Mouse (Mus musculus) CD4-positive, CD25-positive, alpha-beta regulatory T cell, adult 2 months (primary cell): ENCODE measurements around the gene Pifo.
"Not testable (repeated sequence)": the region's sequence is repeated elsewhere in the genome, so short reads cannot be mapped to it uniquely, and the experiment has no call there.

Experiments
- DNase-seq: peaks from one replicate; pipeline ENCODE4 v3.0.0-alpha.2; 2012; ENCODE audit warnings: low read depth, low spot score

Gene Pifo

GRCm38 (mm10) chr3:106014546-106014945 lies at the start of gene Pifo:
Gene Pifo, minus strand, starts transcription at chr3:106014646.
- DNase-seq = no peak

- no peak for DNase-seq
Measured at GRCm38 (mm10) chr3:106057966-106058365, 43.5 kb upstream of the Pifo start.

DNA sequence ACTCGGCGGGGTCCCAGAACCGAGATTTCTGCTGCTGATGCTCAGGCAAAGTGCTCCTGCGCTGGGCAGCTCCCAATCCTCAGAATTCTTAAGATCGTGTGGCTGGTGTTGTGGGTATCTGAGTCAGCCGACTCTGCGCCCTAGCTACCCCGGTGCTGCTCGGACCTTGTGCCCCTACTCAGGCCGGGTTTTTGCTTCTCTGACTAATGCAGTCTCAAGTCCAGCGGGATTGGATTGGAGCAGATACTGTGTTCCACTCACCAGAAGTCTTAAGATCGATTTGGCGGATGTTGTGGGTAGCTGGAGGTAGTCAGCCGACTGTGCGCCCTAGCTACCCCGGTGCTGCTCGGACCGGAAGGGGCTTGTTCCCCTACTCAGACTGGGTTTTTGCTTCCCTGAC lies 37.5 kb upstream of the Pifo start:
- no peak for DNase-seq

- DNase-seq = no peak
Measured at GRCm38 (mm10) chr3:106040306-106040705, 25.9 kb upstream of the Pifo start.

GRCm38 (mm10) chr3:106032781-106033180 lies 18.3 kb upstream of the Pifo start, which contains the start of gene Chil5:
Gene Chil5, minus strand, starts transcription at chr3:106032814.
- DNase-seq = peak; percentile 42

DNA sequence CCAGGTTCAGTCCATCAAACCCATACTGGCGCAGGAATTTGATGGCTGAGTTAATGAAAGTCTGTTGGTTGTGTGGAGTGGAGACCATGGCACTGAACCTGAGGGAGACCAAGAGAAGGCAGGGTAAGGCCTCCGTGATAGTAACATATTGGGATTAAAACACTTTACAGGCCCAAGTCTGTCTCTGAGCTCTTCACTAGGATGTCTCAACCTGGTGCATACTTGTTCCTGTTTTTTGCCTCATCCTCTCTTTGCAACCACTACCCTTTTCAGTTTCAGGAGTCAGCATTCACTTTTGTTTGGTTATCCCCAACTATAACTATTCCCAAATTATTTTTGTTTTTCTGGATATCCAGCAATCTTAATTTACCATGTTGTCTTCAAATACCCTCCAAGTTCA lies 9.7 kb upstream of the Pifo start:
- DNase-seq = no peak

DNA sequence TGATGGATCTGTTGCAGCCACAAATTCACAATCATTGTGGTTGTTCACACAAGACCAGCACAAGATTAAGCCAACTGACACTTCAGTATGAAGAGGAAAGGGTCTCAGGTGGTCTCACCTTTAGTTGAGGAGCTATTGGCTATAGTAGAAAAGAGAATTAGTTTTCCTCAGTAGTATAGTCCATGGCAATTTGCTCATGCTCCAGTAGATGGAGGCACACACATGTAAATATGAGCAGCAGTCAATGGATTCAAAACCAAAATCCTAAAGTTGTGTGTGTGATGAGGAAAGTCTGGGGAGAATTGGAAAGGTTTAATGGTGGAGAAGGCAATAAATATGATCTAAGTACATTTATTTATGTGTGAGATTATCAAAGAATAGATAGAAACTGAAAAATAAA lies 7.4 kb upstream of the Pifo start:
- DNase-seq = peak; percentile 35

DNA sequence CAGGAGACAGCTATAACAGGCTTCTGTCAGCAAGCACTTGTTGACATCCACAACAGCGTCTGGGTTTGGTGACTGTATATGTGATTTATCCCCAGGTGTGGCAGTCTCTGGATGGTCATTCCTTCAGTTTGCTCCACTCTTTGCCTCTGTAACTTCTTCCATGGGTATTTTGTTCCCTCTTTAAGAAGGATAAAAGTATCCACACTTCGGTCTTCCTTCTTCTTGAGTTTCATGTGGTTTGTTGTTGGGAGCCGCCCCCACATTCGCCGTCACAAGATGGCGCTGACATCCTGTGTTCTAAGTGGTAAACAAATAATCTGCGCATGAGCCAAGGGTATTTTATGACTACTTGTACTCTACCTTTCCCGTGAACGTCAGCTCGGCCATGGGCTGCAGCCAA lies 11.1 kb downstream of the Pifo start:
- peak; percentile 57 for DNase-seq

GRCm38 (mm10) chr3:106001416-106002370 lies 12.8 kb downstream of the Pifo start:
- DNase-seq = peak; percentile 88

DNA sequence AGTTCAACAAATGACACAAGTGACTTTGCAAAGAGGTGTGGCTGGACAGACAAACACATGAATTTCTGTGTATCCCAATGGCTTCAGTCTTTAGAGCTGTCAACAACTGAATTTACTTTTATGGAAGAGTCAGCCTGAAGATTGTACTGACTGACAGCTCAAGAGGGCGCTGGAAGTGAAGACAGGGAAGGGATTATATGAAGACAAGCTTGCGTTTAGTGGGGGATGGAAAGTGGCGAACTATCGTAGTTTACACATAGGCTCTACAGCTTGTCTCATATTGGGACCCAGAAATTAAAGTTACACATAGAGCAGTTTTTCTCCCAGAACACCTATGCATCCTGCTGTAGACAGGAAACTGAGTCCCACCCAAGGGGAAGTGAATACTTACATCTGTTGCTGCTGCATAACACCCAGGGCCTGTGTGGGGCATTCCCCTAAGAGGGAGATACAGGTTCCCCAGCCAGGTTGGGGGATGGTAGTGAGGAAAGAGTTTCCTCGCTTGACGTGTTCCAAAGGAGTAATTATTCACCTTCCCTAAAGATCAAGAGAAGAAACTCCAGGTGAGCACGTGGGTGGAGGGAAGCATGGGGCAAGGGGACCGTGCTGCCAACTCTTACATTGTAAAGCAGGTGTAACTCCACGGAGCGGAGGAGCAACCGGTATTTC lies 13.6 kb downstream of the Pifo start:
- no peak for DNase-seq

DNA sequence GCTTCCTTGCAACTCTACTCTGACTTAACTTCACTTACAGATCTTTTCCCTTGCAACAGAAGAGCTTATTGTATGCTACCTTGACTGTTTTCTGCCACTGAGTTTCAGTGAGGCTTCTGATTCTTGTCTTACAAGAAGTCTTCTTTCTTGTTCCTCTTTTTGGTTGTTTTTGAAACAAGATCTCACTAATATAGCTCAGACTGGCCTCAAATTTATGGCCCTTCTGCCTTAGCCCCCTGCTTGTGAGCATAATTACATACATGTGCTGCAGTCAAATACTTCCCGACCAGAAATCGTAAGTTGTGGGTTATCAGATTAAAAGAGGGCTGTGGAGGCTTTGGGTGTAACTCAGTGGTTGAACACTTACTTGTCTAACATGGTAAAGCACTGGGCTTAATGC lies 19.7 kb downstream of the Pifo start:
- no peak for DNase-seq

GRCm38 (mm10) chr3:105991653-105992283 lies 22.7 kb downstream of the Pifo start:
- peak; percentile 79 for DNase-seq

DNA sequence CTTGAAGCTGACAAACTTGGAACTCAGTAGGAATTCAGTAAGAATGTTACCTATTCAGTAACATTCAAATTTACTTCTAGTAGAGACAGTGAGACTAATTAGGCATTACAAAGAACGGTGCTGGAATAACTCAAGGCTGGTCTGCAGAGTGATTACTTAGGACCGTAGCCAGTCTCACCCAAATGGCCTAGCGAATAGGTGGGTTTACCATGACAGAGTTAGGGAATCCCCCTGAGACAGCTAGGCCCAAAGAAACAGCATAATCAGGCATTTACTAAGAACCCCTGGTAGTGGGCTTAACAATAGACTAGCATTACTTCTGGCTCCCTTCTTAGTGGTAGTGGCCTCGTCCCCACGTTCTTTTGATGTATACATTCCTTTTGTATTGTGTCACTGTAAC lies 24.8 kb downstream of the Pifo start:
- not testable (repeated sequence) for DNase-seq

GRCm38 (mm10) chr3:105974174-105974573 lies 40.3 kb downstream of the Pifo start:
- DNase-seq = no peak

GRCm38 (mm10) chr3:105973411-105973810 lies 41.0 kb downstream of the Pifo start, which contains the start of gene Ovgp1:
Gene Ovgp1, plus strand, starts transcription at chr3:105973711.
- DNase-seq = no peak

- DNase-seq = no peak
Measured at GRCm38 (mm10) chr3:105971831-105972446, 42.5 kb downstream of the Pifo start.

DNA sequence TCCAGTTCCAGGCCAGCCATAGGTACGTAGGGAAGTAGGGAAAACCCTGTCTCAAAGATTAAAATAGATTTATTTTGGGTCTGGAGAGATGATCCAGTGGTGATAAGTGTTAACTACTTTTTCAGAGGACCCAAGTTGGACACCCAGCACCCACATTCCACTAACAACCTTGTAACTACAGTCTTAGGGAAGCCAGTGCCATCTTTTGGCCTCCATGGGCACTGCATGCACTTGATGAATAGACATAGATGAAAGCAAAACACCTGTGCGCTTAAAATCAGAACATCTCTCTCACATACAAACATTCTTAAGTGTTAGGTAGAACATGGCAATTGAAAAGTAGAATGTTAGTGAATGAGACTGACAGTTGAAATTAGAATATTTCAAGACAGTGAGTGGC lies 53.7 kb downstream of the Pifo start:
- peak; percentile 47 for DNase-seq

DNA sequence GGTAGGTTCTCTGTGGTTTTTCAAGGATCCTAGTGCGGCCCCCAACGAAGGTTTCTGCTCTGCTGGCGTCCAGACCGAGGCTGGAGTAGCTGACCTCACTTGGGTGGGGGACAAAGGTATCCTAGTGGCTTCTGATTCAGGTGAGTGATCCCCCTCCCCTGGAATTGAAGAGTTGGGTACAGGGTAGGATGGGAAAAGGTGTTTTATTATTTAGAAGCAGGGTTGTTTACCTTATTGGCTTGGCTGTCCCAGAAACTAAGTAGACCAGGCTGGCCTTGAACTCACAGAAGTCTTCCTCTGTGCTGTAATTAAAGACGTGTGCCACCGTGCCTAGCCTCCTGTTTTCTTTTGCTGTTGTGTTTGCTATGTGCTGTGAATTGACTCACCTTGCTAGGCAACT lies 54.4 kb downstream of the Pifo start, which contains the start of gene Atp5f1:
Gene Atp5f1 (minus strand): TSS at position 101 of the 400 bp plus-strand sequence.
- DNase-seq = peak; percentile 9

DNA sequence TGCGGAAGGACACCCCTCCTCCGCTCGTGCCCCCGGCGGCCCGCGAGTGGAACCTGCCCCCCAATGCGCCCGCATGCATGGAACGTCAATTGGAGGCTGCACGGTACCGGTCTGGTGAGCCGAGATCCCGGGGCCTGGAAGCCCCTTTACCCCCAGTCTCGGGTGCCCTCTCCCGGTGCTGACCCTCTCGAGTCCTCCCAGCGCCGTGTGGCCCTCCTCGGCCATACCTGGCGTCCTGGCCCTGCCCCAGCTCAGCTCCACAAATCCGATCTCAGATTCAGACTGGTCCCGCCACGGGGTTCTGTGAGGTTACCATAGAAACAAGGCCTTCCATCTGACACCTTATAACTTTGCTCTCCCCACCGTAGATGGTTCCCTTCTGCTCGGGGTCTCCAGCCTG lies 54.9 kb downstream of the Pifo start:
- DNase-seq = no peak

GRCm38 (mm10) chr3:105958974-105959580 lies 55.4 kb downstream of the Pifo start, which contains the start of gene Wdr77:
Gene Wdr77, plus strand, starts transcription at chr3:105959369.
- peak; percentile 98 for DNase-seq

- peak; percentile 9 for DNase-seq
Measured at GRCm38 (mm10) chr3:105958204-105958603, 56.2 kb downstream of the Pifo start.
